Mouse (Mus musculus) central nervous system, embryonic 18 days (tissue): ENCODE results near the gene Ppbp. TPM values are rescaled to one million over a fixed set of nuclear protein-coding genes. Genes with fewer than 3 reads are reported as not detected.

Experiments used
- polyA plus RNA-seq: library from polyadenylated mRNA; depleted of rRNA; stranded (reverse); fragments of >200 nt; gene quantifications from 2 replicates; pipeline ENCODE4 v1.2.3, GENCODE M21; 2012; rRNA removed

Gene Ppbp
- polyA plus RNA-seq, result 0.48 and 229 TPM in 2 replicates

DNA sequence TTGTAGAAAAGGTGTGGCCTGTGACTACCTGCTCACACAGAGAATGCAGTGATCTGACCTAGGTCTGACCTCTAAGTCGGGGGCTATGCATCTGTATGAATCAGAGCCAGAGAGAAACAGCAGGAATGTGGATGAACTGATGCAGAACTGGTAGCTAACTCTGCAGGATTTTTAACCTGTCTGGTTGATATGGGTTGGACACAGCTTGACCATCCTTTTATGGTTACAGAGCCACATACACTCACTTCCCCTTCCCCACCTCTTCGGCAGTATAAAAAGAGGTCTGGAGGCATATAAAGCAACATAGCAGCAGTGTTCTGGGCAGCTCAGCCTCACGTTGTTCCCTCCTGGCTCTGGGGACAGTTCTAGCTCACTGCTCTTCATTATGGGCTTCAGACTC, at the start of gene Ppbp:
Gene Ppbp, plus strand, starts transcription at position 301 of the 400 bp plus-strand sequence.

DNA sequence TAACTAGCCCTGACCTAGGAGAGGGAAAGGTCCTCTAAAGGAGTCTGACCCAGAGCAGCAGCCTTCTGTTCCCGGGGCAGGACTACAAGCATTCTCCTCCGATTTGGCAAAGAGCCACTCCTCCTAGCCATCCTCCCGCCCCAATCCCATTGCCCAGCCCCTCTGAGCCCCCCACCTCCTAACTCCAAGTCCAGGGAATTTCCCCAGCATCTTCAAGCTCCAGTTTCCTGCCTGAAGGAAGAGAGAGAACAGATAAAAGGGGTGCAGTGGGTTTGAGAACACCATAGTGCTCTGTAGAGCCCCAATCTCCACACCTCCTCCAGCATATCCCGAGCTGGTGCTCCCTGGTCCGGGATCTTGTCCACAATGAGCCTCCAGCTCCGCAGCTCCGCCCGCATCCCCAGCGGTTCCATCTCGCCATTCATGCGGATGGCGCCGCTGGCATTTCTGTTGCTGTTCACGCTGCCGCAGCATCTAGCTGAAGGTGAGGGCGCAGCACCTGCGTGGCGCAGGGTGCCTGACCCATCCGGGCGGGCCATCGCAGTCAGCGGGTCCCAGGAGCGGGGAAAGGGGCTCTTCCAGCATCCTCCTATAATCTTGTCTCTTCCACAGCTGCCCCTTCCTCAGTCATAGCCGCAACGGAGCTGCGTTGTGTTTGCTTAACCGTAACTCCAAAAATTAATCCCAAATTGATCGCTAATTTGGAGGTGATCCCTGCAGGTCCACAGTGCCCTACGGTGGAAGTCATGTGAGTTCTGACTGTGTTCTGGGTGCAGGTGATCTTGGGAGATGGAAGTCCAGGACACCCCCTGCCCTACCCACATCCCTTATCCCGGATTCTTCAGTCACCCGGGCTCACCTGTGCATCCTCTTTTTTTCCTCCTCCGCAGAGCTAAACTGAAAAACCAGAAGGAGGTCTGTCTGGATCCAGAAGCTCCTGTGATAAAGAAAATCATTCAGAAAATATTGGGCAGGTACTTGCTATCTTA, 8.9 kb upstream of the Ppbp start, which contains the start of gene Cxcl5:
Gene Cxcl5, plus strand, starts transcription at position 284 of the 989 bp plus-strand sequence.

DNA sequence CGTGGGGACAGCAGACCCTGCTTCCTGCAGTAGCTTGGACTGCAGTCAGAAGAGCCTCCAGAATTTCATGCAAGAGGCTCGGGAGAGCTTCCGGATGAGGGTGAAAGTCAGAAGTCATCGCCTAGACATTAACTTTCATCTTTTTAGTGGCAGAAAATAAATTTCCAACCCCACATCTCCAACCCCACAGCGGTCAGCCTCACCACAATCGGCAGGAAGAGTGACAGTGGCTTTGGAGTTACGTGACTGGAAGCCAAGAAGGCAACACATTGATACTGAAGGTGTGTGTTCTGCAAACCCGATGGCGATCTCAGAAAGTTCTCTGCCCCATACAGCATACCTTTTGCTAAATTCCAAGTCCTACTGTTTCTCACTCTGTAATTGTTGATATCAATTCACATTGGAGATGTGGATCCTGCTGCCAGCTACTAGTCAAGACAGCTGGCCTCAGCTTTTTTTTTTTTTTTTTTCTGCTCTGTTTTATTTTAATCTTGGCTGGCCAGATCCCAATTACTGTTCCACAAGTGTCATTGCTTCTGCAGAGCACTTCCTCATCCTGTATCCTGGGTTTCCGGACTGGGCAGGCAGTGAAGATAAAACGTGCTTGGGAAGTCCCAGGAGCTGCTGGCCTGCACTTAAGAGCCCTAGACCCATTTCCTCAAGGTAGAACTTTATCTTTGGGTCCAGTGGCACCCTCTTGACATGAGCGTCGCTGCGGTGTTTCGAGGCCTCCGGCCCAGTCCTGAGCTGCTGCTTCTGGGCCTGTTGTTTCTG, 3.7 kb downstream of the Ppbp start, which contains the start of gene Pf4:
Gene Pf4, plus strand, starts transcription at position 556 of the 774 bp plus-strand sequence.

DNA sequence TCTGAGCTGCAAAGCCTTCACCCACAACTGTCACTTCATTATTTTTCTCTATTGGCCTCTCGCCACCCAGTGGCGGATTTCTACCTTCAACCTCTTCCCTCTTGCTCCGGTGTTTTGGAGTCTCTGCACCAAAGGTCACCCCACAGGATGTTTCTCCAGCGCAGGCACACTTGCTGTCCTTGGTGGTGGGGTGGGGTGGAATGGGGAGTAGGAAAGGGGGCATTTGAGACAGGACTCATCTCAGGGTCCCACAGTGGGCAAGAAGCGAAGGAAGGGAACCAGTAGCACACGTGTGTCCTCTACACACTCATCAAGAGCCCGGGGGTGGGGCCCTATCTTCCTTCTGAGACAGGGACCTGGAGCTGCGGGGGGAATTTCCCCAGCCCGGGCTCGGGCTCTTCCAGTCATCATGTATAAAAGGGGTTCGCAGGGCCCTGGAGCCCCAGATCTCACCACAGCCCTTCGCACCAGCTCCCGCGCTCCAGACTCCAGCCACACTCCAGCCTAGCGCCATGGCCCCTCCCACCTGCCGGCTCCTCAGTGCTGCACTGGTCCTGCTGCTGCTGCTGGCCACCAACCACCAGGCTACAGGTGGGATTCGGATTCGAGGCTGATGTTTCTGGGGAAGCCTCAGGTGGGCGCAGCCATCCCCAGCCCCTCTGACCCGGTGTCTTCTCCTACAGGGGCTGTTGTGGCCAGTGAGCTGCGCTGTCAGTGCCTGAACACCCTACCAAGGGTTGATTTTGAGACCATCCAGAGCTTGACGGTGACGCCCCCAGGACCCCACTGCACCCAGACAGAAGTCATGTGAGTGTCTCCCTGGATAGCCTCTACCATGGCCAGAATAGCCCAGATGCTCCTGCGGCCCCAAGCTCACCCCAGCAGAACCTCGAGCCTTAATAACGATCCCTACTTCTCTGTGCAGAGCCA, 17.6 kb downstream of the Ppbp start, which contains the start of gene Cxcl3:
Gene Cxcl3, plus strand, starts transcription at position 445 of the 930 bp plus-strand sequence.

DNA sequence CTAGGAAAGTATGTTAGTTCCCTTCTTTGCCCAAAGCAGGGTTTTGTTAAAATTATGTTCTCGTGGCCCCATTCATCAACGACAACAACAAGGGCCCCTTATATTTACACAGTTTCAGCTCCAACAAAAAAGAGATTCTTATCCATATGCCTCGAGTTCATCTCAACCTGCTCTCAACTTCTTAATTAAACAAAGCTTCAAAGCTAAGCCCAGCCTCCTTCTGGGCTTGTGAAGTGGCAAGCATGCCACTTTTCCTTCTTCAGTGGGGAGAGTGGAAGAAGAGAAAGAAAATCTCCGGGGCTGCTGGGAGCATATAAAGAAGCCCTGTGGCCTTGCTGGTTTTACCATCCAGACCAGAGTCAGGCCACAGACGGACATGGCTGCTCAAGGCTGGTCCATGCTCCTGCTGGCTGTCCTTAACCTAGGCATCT, 25.9 kb downstream of the Ppbp start, which contains the start of gene Cxcl15:
Gene Cxcl15, plus strand, starts transcription at position 340 of the 431 bp plus-strand sequence.

Other genes starting within 250 kb of the Ppbp start
- not detected in 2 replicates for gene Afm, start 249.6 kb upstream of the Ppbp start, polyA plus RNA-seq
- gene 5830473C10Rik, start 207.4 kb upstream of the Ppbp start, polyA plus RNA-seq, result 0.17 and 0.18 TPM in 2 replicates
- gene Rassf6, start 127.9 kb upstream of the Ppbp start, polyA plus RNA-seq, result 0.93 and 1.3 TPM in 2 replicates
- 0.17 and 2.2 TPM in 2 replicates for gene Cxcl5, start 9.2 kb upstream of the Ppbp start, polyA plus RNA-seq
- gene Pf4, start 3.9 kb downstream of the Ppbp start, polyA plus RNA-seq, result 23.0 and 28.2 TPM in 2 replicates
- gene Cxcl3, start 17.6 kb downstream of the Ppbp start, polyA plus RNA-seq, result 0.21 and 2.6 TPM in 2 replicates
- not detected in 2 replicates for gene Cxcl15, start 26.0 kb downstream of the Ppbp start, polyA plus RNA-seq
- 0.45 and 4.8 TPM in 2 replicates for gene Cxcl1, start 122.7 kb downstream of the Ppbp start, polyA plus RNA-seq
- 0.19 TPM in 1 of 2 replicates, not detected in the other for gene Cxcl2, start 135.4 kb downstream of the Ppbp start, polyA plus RNA-seq
- 47.8 and 48.2 TPM in 2 replicates for gene Mthfd2l, start 162.6 kb downstream of the Ppbp start, polyA plus RNA-seq